Mouse (Mus musculus): ENCODE results near the gene Dpf3.

Gene Dpf3

DNA sequence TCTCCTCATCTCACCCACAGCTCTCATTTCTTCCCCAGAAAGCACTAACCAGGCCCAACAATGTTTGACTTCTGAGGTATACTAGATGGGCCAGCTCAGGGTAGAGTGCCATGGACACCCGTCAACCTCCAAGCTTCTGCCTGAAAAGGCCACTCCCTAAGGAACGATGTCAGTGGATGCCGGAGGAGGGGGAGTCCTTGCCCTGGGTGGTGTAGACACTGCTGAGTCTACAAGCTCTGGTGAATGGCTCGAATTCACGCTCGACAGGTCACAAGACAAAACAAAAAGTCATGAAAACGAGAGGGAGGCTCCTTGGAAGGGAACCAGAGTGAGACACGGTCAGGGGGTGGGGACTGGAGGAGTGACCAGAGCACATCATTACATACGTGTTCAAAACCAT lies 17.4 kb downstream of the Dpf3 start:
- no peak for DNase-seq (ENCODE audit: low read depth, low spot score)

DNA sequence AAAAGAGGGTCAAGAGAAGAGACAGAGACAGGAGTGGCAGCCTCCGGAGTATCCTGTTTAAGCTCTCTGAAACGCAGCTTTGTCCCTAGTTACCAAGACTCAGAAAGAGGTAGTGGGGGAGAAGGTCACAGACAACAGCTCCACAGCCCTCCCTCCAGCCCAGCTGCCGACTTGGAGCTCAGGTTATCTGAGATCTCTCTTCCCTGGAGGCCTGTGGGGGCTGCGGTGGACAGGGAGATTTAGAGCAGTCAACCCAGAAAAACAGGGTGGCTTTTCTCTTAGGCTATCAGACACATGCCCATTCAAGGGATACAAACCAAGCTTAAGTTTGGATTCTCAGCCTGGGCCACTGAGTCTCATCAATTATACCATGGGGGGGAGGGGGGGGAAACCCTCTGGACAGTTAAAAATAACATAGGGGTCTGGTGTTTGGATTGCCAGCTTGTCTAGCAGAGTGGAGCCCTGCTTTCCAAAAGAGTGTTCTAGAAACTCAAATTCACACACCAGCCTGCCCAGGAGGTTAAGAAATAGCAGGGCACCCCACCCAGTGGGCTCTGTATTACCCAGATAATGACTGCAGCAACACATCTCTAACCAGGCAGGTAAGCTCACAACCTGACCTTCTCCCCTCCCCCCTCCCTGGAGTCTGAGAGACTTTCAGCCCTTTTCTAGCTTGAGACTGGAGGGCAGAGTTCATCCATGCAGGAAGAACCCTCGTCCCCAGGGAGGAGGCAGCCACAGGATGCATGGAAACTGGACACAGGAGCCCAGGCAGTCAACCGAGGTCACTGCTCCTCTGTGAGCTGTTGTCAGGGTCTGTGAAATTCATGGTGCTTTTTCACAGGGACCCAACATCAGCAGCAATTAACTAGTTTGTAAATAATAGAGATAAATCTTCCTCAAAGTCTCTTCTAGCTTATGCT lies 20.7 kb downstream of the Dpf3 start:
- DNase-seq (ENCODE audit: low read depth, low spot score) = no peak

DNA sequence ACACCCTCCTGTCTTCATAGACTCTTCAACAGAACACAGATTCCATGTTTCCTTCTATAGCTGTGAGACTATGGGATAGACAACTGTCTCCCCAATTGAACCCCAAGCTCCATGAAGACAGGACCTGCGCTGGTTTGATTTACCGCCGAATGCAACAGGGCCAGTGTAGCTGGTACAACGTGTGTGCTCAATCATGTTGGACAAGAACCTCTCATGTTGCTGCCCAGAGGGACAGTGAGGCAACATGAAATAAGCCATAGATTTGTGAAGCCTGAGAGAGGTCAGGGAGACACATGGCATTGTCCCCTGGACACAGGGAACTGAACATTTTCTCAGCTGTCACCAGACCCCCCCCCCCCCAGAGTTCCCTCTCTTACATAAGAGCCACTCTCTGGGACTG lies 21.5 kb downstream of the Dpf3 start:
- DNase-seq (ENCODE audit: low read depth, low spot score) = no peak

DNA sequence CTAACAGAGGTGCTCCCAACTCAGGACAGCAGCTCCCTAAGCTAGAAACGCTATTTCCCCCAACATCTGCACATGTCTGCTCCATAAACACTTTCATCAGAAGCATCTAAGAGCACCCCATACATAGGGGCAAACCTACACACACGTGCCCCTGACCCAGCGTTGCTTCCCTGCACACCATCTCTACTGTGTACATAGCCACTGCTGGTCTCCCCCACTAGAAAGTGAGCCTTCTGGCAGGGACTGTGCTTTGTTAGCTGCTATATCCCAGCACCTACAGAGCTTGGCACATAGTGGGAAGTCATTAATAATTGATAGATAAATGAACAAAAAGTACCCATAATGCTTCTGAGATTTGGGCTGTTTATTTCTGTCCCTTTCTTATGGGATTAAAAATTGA lies 27.2 kb downstream of the Dpf3 start:
- no peak for DNase-seq (ENCODE audit: low read depth, low spot score)

DNA sequence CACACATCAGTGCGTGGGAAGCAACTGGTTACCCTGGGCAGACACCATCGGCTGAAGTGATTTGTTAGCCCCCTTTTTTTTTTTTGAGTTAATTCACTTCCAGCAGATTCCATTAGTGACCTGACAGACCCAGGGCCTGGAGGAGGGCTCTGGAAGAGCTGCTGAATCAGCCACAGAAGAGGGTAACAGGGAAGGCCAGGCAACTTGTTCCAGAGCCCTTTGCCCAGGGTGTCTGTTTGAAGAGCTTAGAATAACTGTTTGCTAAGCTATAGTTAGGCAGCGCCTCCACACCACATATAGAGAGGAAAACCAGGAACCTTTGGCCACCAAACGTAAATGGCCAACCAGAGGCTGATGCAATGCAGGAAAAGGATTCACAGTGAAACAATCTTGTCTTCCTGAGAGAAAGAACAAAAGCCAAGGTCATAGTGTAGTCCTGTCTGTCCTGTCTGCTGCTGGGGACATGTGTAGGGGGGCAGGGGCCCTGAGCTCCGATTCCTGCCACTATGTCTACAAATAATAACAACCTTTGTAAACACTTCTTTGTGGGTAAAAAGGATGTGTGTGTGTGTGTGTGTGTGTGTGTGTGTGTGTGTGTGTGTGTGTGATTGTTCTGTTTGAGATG lies 32.7 kb downstream of the Dpf3 start:
- DNase-seq (ENCODE audit: low read depth, low spot score) = no peak

DNA sequence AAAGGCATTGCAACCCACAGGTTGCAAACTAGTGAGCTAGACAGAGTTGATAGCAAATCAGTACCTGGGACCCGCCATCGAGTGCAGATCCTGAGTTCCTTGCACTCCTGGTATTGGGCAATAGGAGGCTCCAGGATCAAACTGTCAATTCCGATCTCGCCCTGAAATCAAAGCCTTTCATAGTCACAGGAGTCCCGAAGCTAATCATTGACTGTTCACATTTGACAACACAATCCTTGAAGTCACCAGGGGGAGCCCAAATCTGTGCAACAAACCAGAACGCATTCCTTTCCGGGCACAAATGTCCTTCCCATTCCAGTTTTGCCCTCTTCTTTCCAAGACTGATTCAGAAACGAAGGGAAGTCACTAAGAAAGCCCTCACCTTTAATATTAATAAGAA lies 35.7 kb downstream of the Dpf3 start:
- no peak for DNase-seq (ENCODE audit: low read depth, low spot score)

DNA sequence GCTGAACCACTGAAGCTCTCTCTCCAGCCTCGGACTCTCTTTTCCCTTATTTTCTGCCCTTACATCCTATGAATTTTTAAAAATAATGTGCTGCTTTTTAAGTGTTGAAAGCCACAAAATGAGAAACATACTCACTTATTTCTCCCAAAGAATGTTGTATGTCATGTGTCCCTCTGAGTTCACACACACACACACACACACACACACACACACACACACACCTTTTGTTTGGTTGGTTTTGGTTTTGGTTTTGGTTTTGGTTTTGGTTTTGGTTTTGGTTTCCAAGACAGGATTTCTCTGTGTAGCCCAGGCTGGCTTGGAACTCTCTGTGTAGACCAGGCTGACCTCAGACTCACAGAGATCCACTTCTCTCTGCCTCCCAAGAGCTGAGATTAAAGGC lies 37.0 kb downstream of the Dpf3 start:
- DNase-seq (ENCODE audit: low read depth, low spot score) = no peak

DNA sequence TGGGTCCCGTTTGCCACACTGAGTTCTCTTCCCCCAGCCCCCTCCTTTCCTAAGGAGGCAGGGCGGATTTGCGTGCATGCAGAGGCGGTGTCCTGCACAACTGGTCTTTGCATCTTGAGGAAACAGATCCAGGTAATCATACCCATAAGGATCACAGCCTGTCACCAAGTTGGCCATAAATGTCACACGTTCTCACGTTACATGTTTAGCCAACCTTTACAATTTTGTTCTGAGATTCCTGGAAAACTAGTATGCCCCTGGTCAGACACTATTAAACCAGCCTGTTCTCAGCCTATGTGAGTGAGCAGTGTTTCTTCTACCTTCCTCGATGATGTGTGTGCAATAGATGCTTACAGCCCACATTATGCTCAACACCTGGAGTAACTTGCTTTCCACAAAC lies 38.3 kb downstream of the Dpf3 start:
- no peak for DNase-seq (ENCODE audit: low read depth, low spot score)

DNA sequence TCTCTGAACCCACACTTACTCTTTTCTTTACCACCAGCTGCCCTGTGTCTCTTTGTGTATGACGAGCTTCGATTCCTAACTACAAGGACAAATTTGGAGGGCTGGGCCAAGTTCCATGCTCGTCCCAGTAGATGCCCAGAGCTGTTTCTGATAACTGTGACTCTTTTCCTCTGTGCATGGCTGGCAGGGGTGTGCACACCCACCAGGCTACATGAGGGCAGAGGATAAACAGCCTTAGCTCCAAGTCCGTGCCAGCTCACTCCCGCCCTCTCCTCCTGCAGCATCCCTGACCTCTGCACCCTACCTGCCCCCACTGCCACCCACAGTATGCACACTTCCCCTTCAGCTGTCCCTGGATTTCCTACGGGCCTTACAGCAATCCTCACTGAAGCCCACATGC lies 41.9 kb downstream of the Dpf3 start:
- no peak for DNase-seq (ENCODE audit: low read depth, low spot score)

DNA sequence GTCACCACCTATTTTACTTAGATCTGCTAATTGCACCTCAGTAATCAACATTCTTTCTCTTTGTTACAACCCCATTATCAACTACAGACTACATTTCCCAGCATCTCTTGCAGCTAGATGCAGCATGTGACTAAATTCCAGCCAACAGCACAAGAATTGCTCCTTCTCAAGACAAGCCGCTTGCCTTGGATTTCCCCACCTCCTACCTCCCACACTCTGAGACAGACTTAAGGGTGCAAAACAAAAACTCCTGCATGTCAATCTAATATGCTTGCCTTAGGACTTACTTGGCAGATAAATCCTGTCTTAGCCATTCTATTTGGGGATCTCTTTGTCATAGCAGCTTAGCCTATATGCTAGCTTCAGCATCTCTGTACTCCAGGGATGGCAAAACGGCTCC lies 43.1 kb downstream of the Dpf3 start:
- DNase-seq (ENCODE audit: low read depth, low spot score) = no peak

DNA sequence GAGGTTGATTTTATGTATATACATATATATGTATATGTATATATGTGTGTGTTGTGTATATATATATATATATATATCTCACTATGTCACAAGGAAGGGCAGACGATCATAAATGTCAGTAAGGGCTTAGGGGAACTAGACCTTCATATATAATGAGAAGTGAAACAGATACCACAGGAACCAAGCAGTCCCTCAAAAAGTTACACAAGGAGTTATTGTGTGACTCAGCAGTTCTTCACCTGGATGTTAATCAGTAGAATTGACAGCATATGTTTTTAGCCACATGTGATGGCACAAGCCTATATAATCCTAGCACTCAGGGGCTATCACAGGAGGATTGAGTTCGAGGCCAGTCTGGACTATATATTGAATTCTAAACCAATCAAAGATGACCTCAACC lies 49.5 kb downstream of the Dpf3 start:
- DNase-seq (ENCODE audit: low read depth, low spot score) = no peak

DNA sequence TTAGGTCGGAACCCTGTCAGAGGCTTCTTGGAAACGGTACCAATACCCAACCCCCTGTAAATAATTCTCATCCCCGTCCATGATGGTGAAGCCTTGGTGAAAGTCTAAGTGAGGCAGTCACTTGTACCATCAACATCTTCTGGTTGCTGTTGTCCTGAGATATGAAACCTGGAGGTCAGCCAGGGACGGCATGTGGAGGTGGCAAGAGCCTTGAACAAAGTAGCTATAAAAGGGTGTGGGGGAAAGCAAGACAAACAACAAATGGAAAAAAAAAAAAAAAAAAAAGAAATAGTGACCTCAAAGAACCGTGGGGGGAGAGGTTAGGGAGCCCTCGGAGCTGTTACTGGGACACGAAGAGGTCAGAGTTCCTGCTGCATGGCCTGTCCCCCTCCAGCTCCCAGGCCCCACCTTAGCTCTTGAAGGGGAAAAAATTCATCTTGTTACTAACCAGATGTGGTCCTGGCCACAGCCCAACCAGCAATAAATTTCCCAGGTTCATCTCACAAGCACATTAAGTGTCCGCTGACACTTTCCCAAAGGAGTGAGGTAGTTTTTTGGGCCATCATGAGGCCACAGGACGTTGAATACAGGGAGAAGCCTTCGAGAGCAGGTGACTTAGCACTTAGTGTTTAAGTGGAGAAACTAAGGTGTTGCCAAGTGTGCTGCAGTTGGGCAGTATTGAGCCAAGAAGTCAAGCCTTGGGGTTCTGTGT lies 53.4 kb downstream of the Dpf3 start:
- DNase-seq (ENCODE audit: low read depth, low spot score) = no peak

DNA sequence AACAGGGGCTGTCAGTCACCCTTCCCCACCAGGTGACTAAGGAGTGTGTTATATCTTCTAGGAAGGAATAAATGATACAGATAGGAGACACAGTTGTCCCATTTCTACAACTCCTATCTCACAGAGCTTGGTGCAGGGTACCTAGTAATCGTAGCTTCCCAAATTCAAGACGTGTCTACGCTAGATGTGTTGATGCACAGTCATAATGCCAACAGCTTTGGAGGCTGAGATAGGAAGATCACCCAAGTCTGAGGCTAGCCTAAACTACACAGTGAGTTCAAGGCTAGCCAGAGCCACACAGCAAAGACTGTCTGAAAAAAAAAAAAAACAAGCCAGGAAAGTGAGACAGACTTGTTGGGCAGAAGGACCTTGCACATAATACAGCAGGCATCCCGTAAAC lies 54.1 kb downstream of the Dpf3 start:
- no peak for DNase-seq (ENCODE audit: low read depth, low spot score)

DNA sequence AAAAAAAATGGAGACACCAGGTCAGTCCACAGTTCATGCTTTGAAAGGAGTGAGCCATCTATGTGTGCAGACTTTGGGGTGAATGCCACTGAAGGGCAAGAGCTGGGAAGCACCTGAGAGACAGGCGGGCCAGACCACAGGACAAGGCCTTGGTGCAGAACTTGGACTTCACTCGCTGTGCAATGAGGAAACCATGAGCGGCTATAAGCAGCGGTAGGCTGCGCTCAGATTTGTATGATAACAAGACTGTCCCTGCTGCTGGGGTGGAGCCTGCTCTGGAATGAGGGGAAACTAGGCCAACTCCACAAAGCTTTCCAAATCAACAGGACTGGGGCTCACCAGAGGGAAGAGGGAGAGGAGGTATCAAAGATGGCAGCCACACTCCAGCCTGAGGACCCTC lies 57.3 kb downstream of the Dpf3 start:
- DNase-seq (ENCODE audit: low read depth, low spot score) = no peak

DNA sequence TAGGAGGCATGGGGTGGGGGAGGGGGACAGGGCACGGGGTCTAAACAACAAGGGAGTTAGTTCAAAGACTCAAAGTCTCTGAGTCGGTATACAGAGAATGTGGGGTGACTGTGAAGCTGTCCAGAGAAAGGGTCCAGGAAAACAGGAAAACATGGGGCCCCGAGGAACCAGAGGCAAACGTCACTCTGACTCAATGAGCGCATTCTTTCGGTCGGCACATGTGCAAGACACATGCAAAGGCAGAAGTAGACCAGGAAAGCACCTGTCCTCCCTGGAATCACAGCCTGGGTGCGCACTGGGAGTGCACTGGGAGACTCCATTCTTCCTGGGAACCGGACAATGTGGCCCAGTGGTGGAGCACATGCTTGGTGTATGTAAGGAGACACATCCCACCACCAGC lies 59.5 kb downstream of the Dpf3 start:
- DNase-seq (ENCODE audit: low read depth, low spot score) = no peak

DNA sequence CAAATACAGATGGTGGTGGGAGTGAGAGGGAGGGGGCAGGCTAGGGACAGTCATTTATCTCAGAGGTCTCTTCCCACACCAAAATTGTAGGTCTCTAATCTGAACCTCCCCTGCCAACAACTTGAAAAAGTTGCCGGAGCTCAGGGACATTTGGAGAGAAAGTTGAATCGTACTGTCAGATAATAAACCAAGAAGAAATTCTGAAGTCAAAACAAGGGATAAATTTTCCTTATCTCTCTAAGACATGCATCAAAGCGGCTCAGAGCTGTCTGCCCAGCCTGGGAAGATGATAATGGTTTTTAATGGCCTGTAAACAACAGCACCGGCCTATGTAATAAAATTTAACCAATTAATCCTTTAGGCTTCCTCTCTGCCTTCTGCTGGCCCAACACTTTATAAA lies 59.9 kb downstream of the Dpf3 start:
- DNase-seq (ENCODE audit: low read depth, low spot score) = no peak

DNA sequence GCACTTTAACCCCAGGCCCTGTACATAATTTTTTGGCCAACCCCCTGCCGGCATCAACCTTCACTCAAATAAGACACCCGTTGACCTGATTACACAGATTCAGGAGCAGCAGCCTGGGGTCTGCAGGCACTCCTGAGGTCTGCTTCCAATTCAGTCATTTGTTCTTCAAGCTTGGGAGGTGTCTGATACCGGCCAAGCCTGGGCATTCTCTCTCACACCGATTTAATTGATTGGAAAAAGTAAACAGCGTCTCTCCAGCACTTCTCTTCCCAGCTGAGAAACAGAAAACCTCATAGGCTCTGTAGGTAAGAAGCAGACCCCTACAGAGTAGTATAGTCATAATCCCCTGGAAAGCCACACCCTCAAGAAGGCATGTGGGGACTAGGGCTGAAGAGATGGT lies 61.2 kb downstream of the Dpf3 start:
- DNase-seq (ENCODE audit: low read depth, low spot score) = no peak

DNA sequence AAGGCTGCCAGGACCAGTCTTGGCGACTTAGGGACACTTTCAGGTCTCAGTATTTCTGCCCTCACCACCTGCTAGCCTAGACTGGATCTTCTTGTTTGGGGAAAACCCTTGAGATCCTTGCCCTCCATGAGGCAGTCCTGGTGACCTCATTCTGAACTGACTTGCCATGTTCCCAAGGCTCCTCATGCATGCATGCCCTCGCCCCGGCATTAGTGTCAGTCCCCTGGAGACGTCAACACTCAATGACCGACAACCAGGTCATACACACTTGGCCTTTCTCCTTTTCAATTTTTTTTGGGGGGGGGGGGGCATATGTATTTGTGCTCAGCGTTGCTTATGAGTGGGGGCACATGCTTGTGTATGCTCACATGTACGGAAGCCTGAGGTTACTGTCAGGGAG lies 61.8 kb downstream of the Dpf3 start:
- DNase-seq (ENCODE audit: low read depth, low spot score) = no peak

DNA sequence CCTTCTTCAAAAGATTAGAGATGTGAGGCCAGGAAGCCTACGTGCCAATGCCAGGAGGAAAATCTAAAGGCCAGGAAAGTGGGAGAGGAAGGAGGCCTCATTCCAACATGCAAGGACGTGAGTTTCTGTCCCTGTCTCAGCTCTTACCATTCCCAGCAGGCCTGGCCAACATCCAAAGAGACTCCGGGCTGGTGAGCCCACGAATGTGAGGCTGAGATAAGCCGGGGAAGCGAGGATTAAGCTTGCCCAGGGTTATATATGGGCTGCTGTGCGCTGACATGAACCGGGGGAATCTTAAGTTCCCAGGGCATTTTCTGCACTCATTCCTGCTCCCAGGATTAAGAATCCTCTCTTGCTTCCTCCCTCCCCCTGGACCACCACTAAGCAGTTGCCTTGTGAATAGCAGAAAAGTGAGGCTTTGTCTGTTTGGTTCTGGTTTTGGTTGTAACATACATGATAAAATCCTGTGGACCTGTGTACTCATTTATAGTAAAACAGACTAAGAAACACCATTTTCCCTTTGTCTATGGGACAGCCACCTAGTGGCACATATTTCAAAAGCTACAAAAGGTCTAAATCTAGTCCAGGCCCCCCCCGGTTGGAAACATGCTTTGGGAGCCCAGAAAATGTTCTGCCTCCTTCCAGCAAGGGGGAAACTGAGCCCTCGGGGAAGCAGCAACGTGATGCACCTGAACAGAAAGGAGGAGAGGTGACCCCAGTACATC lies 62.6 kb downstream of the Dpf3 start:
- no peak for DNase-seq (ENCODE audit: low read depth, low spot score)

DNA sequence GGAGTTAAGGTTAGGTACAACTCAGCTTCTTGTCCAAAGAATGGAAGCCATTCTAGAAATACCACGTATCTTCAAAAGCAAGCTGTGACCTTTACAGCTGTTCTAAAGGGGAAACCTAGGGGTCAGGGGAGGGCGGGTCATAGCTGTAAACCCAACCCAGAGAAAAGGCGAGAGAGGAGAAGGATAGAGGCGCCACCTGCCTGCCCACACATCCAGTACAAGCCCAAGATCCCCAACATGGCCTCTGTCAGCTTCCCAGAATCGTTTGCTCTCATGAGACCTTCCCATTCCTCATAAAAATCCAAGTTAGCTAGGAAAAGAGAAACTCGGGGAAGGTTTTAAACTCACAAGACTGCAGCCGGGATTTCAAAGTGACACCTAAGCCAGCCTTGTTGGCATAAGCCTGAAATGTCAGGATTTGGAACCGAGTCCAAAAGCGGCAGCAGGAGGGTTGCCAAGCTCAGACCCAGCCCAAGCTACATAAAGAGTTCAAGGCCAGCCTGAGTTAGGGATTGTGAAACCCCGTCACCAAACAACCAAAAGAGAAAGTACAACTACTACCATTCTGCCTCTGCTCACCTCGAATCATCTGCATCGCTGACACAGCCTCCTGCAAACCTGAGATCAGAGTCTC lies 63.3 kb downstream of the Dpf3 start:
- no peak for DNase-seq (ENCODE audit: low read depth, low spot score)

DNA sequence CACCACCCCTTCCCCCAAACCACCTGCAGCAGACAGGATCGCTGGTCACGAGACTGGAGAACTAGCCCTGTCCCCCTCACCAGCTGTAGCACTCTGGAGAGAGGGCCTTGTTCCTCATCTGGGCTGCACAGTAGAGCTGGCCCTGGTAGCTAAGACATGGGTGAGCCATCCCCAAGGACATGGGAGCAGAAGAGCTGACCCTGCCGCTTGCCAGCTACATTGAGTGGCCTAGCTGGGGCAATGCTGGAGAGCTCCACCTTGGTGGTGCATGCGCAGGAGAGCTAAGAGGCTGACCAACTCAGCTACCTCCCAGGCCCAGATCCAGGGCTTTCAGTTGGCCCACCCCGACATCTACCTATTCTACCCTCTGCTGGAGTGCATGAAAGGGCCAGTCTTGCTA lies 67.2 kb downstream of the Dpf3 start:
- no peak for DNase-seq (ENCODE audit: low read depth, low spot score)

DNA sequence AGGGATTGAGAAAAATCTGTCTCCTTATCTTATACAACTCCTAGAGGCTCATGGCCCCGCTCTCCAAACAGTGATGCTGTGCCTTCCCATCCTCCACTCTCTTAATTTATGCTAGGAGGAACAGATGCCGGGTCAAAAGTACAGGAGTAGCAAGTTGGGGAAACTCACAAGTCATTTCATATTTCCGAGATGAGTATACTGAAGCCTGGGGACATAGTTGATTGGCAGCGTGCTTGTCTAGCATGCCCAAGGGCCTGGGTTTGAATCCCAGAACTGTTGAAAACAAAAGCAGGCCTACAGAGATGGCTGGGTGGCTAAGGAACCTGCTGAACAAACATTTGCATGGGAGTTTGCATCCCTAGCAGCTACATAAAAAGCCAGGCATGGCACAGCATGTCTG lies 72.3 kb downstream of the Dpf3 start:
- no peak for DNase-seq (ENCODE audit: low read depth, low spot score)
